Mouse (Mus musculus): ENCODE data around the gene Ttc23. TPM values are rescaled to one million over a fixed set of nuclear protein-coding genes. Genes with fewer than 3 reads are reported as not detected.

Gene Ttc23
- polyA plus RNA-seq, 1 experiment from 2014 or later, result 8.4 TPM

DNA sequence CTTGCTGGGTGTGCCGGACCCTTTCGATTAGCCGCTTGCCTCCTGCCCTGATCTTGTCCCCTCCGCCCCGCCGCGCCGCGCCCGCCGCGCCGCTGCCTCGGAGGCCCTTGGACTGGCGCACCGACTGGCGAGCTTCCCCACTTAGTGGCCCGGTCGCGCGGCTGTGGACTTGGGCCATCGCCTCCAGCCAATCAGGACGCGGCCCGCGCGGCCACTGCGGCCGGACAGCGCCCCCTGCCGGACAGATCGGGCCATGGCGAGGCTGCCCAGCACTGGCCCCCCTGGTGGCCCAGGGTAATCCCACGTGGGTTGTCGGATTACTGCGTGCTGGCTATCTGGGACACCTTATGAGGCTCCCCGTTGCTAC is 112.4 kb downstream of the Ttc23 start, which contains the start of gene Synm:
TSS of gene Synm (minus strand) at position 114 of the 367 bp plus-strand sequence.
- Histone ChIP-seq H3K4me1 (replicated peaks; ENCODE audit: control insufficient read depth, insufficient read depth, low read length) (peaks cover 6% of the 10 kb centered on the region), H3K27me3 (replicated peaks; ENCODE audit: control insufficient read depth, insufficient read depth, low read length) (no peaks in the 10 kb centered on the region; the same call in 1 of the 2 replicates), H3K9ac (replicated peaks; ENCODE audit: low read depth, low read length) (peak within 1 kb of the TSS; percentile 68), H3K9me3 (ENCODE audit: control insufficient read depth, low read length) (no peaks in the 10 kb centered on the region), H3K36me3 (ENCODE audit: control insufficient read depth, insufficient read depth) (no peaks in the 10 kb centered on the region), H3K4me3 (replicated peaks; ENCODE audit: low read length) (peak within 1 kb of the TSS; percentile 66), H3K27ac (ENCODE audit: low read length) (peak within 1 kb of the TSS; percentile 57), H3K4me2 (ENCODE audit: low read length) (peak within 1 kb of the TSS; percentile 98)
- ATAC-seq, result peak; percentile 86
- 0% methylated on average over 36 of the region's 37 CpGs for WGBS

DNA sequence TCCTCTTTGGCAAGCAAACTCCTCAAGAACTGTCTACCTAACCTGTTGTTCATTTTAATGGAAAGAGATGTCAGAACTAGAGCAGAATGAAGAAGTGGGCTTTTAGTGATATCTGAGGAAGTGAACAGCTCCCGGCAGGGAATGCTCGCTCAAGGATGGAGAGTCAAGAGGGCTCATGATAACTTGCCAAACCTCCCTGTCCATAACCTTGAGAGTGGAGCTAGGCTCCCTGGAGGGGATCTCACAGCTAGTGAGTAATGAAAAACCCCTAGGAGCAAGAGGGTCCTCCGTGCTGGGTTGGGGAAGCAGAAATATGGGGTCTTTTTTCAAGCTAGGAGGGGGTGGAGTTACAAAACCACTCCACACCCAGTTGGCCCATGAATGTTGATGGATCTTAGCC is 116.4 kb downstream of the Ttc23 start:
- peaks cover 3% of the 10 kb centered on the region for H3K4me1 ChIP-seq (replicated peaks; ENCODE audit: control insufficient read depth, insufficient read depth, low read length)
- H3K27me3 ChIP-seq (replicated peaks; ENCODE audit: control insufficient read depth, insufficient read depth, low read length), result no peaks in the 10 kb centered on the region
- 67% methylated on average over 3 of the region's 3 CpGs for WGBS
- no peak for ATAC-seq
- H3K9ac ChIP-seq (replicated peaks; ENCODE audit: low read depth, low read length), result no peak overlapping the region
- no peak overlapping the region for H3K27ac ChIP-seq (ENCODE audit: low read length)
- H3K4me2 ChIP-seq (ENCODE audit: low read length), result no peak overlapping the region
- H3K36me3 ChIP-seq (ENCODE audit: control insufficient read depth, insufficient read depth), result no peaks in the 10 kb centered on the region
- H3K9me3 ChIP-seq (ENCODE audit: control insufficient read depth, low read length), result no peaks in the 10 kb centered on the region
- no peak overlapping the region for H3K4me3 ChIP-seq (replicated peaks; ENCODE audit: low read length)

- WGBS, result 85% methylated on average over 3 of the region's 3 CpGs
- Histone ChIP-seq H3K27me3 (replicated peaks; ENCODE audit: control insufficient read depth, insufficient read depth, low read length) (no peaks in the 10 kb centered on the region), H3K4me1 (replicated peaks; ENCODE audit: control insufficient read depth, insufficient read depth, low read length) (no peaks in the 10 kb centered on the region), H3K4me3 (replicated peaks; ENCODE audit: low read length) (no peak overlapping the region), H3K4me2 (ENCODE audit: low read length) (no peak overlapping the region), H3K36me3 (ENCODE audit: control insufficient read depth, insufficient read depth) (no peaks in the 10 kb centered on the region), H3K9ac (replicated peaks; ENCODE audit: low read depth, low read length) (no peak overlapping the region), H3K27ac (ENCODE audit: low read length) (no peak overlapping the region), H3K9me3 (ENCODE audit: control insufficient read depth, low read length) (no peaks in the 10 kb centered on the region)
- no peak for ATAC-seq
Observed at GRCm38 (mm10) chr7:67768125-67768524, 120.9 kb downstream of the Ttc23 start.

DNA sequence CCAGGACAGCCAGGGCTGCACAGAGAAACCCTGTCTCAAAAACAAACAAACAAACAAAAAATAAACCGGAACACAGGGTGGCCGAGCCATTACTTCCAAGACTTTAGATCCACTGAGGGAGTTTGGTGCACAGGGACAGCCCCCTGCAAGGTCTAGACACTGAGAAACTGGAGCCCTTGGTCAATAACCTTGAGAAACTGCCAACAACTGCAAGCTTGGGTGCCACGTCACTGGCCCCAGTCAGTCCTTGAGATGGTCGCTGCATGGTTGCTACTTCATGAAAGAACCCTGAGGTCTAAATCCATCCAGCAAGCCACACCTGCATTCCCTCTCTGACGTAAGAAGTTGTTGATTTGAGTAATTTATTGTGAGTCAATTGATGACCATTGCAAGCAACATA is 122.3 kb downstream of the Ttc23 start:
- WGBS, result 95% methylated on average over 5 of the region's 5 CpGs

DNA sequence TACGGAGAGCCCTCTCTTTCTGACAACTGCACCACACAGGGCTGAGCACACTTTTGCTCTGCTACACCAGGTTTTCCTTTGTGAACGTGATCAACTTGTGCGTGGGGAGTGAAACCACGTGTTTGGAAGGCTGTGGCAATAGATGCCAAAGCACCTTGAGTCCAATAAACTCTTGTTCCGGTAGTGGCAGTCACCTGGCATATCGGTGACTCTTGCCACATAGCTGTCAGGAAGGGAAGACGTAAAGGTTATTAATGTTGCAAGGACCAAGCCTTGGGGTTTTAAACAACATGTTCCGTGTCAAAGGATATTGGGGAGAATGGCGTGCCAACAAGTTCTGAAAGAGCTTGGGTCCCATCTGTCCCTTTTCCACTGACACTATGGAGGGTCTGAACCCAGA is 125.0 kb downstream of the Ttc23 start:
- H3K4me3 ChIP-seq (replicated peaks; ENCODE audit: low read length), result no peak overlapping the region
- H3K27ac ChIP-seq (ENCODE audit: low read length), result no peak overlapping the region
- H3K36me3 ChIP-seq (ENCODE audit: control insufficient read depth, insufficient read depth), result no peaks in the 10 kb centered on the region
- WGBS, result 93% methylated on average over 9 of the region's 9 CpGs
- no peaks in the 10 kb centered on the region for H3K27me3 ChIP-seq (replicated peaks; ENCODE audit: control insufficient read depth, insufficient read depth, low read length)
- H3K4me1 ChIP-seq (replicated peaks; ENCODE audit: control insufficient read depth, insufficient read depth, low read length), result peaks cover 3% of the 10 kb centered on the region; the same call in 1 of the 2 replicates
- H3K9ac ChIP-seq (replicated peaks; ENCODE audit: low read depth, low read length), result no peak overlapping the region
- no peak overlapping the region for H3K4me2 ChIP-seq (ENCODE audit: low read length)
- no peak for ATAC-seq
- no peaks in the 10 kb centered on the region for H3K9me3 ChIP-seq (ENCODE audit: control insufficient read depth, low read length)

More for the DNA sequence above, 122.3 kb downstream of the Ttc23 start:
- H3K27me3 ChIP-seq (replicated peaks; ENCODE audit: control insufficient read depth, insufficient read depth, low read length), result no peaks in the 10 kb centered on the region
- H3K4me2 ChIP-seq (ENCODE audit: low read length), result no peak overlapping the region
- H3K9me3 ChIP-seq (ENCODE audit: control insufficient read depth, low read length), result no peaks in the 10 kb centered on the region
- no peak overlapping the region for H3K27ac ChIP-seq (ENCODE audit: low read length)
- H3K4me3 ChIP-seq (replicated peaks; ENCODE audit: low read length), result no peak overlapping the region
- H3K4me1 ChIP-seq (replicated peaks; ENCODE audit: control insufficient read depth, insufficient read depth, low read length), result no peaks in the 10 kb centered on the region
- no peaks in the 10 kb centered on the region for H3K36me3 ChIP-seq (ENCODE audit: control insufficient read depth, insufficient read depth)
- no peak overlapping the region for H3K9ac ChIP-seq (replicated peaks; ENCODE audit: low read depth, low read length)
- no peak for ATAC-seq

DNA sequence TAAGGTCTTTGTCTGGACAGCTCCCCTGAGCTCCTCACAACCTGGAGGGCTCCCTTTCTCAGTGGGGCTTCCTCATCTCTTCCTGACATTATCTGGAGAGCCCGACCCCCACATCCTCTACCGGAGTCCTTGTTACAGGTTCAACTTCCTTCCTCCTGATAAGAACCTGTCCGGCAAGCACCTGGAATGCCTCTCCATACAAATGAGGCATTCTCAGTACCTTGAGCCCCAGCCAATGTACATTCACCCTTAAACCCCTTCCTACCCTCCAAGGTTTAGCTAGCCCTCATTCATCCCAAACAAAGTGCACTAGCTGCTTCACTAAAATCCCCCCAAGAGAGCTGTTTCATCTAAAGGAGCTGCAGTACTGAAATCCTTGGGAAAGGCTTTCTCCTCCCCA is 128.4 kb downstream of the Ttc23 start:
- no peaks in the 10 kb centered on the region for H3K36me3 ChIP-seq (ENCODE audit: control insufficient read depth, insufficient read depth)
- no peaks in the 10 kb centered on the region for H3K9me3 ChIP-seq (ENCODE audit: control insufficient read depth, low read length)
- no peak for ATAC-seq
- no peak overlapping the region for H3K4me2 ChIP-seq (ENCODE audit: low read length)
- no peak overlapping the region for H3K4me3 ChIP-seq (replicated peaks; ENCODE audit: low read length)
- peaks cover 3% of the 10 kb centered on the region; the same call in 1 of the 2 replicates for H3K4me1 ChIP-seq (replicated peaks; ENCODE audit: control insufficient read depth, insufficient read depth, low read length)
- H3K27ac ChIP-seq (ENCODE audit: low read length), result no peak overlapping the region
- no peak overlapping the region for H3K9ac ChIP-seq (replicated peaks; ENCODE audit: low read depth, low read length)
- H3K27me3 ChIP-seq (replicated peaks; ENCODE audit: control insufficient read depth, insufficient read depth, low read length), result no peaks in the 10 kb centered on the region
- 90% methylated on average over 3 of the region's 3 CpGs for whole genome bisulfite sequencing

GRCm38 (mm10) chr7:67776636-67777305 is 129.6 kb downstream of the Ttc23 start:
- no peaks in the 10 kb centered on the region for H3K9me3 ChIP-seq (ENCODE audit: control insufficient read depth, low read length)
- no peak overlapping the region for H3K4me2 ChIP-seq (ENCODE audit: low read length)
- H3K36me3 ChIP-seq (ENCODE audit: control insufficient read depth, insufficient read depth), result no peaks in the 10 kb centered on the region
- no peak overlapping the region for H3K27ac ChIP-seq (ENCODE audit: low read length)
- peaks cover 3% of the 10 kb centered on the region; the same call in 1 of the 2 replicates for H3K4me1 ChIP-seq (replicated peaks; ENCODE audit: control insufficient read depth, insufficient read depth, low read length)
- 61% methylated on average over 12 of the region's 12 CpGs for WGBS
- H3K4me3 ChIP-seq (replicated peaks; ENCODE audit: low read length), result no peak overlapping the region
- H3K27me3 ChIP-seq (replicated peaks; ENCODE audit: control insufficient read depth, insufficient read depth, low read length), result no peaks in the 10 kb centered on the region
- no peak overlapping the region for H3K9ac ChIP-seq (replicated peaks; ENCODE audit: low read depth, low read length)
- ATAC-seq, result peak; percentile 64; the same call in 1 of the 2 replicates

DNA sequence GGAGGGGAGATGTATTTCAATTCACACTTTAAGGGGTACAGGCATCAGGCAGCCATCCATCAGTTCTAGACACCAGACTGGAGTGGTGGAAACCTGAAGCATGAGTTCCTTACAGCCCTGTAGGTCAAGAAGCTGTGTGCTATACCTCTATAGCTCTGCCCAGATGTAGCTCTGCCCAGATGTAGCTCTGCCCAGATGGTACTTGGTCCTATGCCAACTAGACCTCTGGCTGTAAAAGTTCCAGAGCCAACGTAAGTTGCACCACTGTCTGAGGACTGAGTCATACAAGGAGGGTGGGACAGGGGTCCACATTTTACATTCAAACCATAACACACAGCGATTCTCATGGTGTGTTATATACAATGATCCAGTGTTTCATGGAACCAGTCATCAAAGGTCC is 140.7 kb downstream of the Ttc23 start:
- H3K27ac ChIP-seq (ENCODE audit: low read length), result no peak overlapping the region
- no peak overlapping the region for H3K4me3 ChIP-seq (replicated peaks; ENCODE audit: low read length)
- H3K9me3 ChIP-seq (ENCODE audit: control insufficient read depth, low read length), result no peaks in the 10 kb centered on the region
- WGBS, result 71% methylated on average over 2 of the region's 2 CpGs
- no peak overlapping the region for H3K4me2 ChIP-seq (ENCODE audit: low read length)
- no peaks in the 10 kb centered on the region; the same call in 1 of the 2 replicates for H3K27me3 ChIP-seq (replicated peaks; ENCODE audit: control insufficient read depth, insufficient read depth, low read length)
- no peak for ATAC-seq
- H3K9ac ChIP-seq (replicated peaks; ENCODE audit: low read depth, low read length), result no peak overlapping the region
- H3K36me3 ChIP-seq (ENCODE audit: control insufficient read depth, insufficient read depth), result no peaks in the 10 kb centered on the region
- H3K4me1 ChIP-seq (replicated peaks; ENCODE audit: control insufficient read depth, insufficient read depth, low read length), result no peaks in the 10 kb centered on the region; the same call in 1 of the 2 replicates

DNA sequence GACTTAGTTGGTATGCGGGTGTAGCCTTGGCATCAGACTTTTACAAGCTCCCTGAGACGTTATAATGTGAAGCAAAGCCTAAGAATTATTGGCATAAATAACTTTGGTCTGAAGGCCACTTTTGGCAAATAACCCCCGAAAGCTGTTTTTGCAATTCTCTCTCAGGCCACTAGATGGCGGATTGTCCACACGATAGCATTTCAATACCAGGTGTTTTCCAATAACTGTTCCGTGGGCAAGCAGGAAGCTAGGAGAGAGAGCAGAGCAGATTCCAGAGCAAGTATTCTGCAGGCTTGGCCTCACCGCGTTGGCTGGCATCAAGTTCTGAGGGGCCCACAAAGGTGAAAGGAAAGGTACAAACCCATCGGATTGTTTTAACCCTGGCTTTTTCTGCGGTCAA is 141.5 kb downstream of the Ttc23 start:
- ATAC-seq, result peak; percentile 59
- no peak overlapping the region for H3K27ac ChIP-seq (ENCODE audit: low read length)
- no peak overlapping the region for H3K4me3 ChIP-seq (replicated peaks; ENCODE audit: low read length)
- H3K4me2 ChIP-seq (ENCODE audit: low read length), result no peak overlapping the region
- no peaks in the 10 kb centered on the region for H3K9me3 ChIP-seq (ENCODE audit: control insufficient read depth, low read length)
- H3K27me3 ChIP-seq (replicated peaks; ENCODE audit: control insufficient read depth, insufficient read depth, low read length), result no peaks in the 10 kb centered on the region; the same call in 1 of the 2 replicates
- no peaks in the 10 kb centered on the region; the same call in 1 of the 2 replicates for H3K4me1 ChIP-seq (replicated peaks; ENCODE audit: control insufficient read depth, insufficient read depth, low read length)
- H3K36me3 ChIP-seq (ENCODE audit: control insufficient read depth, insufficient read depth), result no peaks in the 10 kb centered on the region
- H3K9ac ChIP-seq (replicated peaks; ENCODE audit: low read depth, low read length), result no peak overlapping the region
- 14% methylated on average over 10 of the region's 10 CpGs for WGBS

Measured in forebrain, embryonic 16.5 days (tissue).